Mouse (Mus musculus): ENCODE measurements around the gene Atg2a.
"Not testable (repeated sequence)": the region's sequence is repeated elsewhere in the genome, so short reads cannot be mapped to it uniquely, and the experiment has no call there.

Gene Atg2a

GRCm38 (mm10) chr19:6296551-6297210, 55.2 kb downstream of the Atg2a start:
- DNase-seq (ENCODE audit: low spot score in 2 of 2) = no peak

- DNase-seq (ENCODE audit: low spot score in 2 of 2) = no peak
Measured at GRCm38 (mm10) chr19:6297641-6298040, 56.2 kb downstream of the Atg2a start.

- DNase-seq (ENCODE audit: low spot score in 2 of 2) = no peak
Measured at GRCm38 (mm10) chr19:6299003-6299402, 57.5 kb downstream of the Atg2a start.

DNA sequence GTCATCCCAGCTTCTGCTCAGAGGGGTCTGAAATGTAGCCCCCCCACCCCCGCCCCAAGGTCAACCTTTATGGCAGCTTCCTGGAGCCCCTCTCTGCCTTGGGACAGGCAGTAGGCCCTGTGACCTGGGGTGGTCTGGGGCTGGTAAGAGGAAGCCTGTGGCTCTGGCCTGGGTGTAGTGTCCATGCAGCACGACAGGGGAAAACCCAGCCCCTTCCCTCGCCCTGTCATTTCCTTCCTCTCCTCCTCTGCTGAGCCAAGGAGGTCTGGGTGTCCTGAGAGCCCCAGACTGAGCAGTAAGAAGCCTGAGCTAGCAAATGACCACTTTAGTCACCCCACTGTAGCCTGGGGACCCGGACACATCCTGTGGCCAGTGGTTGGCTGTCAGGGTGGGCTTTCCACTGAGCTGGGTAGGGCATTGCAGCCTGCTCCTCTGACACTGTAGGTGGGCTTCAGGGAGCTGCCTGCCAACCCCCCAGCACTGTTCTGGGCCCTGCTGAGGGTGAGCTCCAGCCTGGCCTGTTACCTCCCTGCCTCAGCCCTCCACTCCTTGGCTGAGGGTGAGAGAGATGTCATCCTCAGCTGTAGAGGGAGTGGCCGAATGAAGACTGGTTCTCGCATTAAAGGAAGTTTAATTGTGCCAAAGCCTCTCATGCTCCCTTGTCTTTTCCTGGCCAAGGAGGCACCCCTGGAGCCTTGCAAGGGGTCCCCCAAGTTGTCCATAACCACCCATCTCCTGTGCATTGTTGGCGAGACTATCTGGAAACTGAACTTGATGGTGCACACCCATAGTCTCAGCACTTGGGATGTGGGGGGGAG, 58.2 kb downstream of the Atg2a start:
- no peak for DNase-seq (ENCODE audit: low spot score in 2 of 2)

DNA sequence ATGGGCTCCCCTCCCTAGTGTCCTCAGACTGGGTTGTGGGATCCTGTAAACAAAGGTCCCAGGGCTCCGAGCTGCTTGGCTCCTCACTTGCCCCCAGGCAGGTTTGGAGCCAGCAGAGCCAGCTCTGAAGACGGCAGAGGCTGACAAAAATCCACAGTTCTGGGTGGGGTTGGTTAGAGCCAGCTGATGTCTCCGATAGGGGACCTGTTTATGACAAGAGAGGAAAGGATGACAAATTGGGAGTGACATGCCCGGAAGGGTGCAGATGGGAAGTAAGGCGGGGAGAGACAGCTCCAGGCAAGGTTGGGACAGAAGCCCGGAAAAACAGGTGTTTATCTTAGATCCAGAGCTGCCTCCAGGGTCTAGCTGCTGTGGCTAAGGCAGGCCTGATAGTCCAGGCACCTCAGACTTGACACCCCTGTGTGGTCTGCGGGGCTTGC, 59.0 kb downstream of the Atg2a start:
- no peak for DNase-seq (ENCODE audit: low spot score in 2 of 2)

DNA sequence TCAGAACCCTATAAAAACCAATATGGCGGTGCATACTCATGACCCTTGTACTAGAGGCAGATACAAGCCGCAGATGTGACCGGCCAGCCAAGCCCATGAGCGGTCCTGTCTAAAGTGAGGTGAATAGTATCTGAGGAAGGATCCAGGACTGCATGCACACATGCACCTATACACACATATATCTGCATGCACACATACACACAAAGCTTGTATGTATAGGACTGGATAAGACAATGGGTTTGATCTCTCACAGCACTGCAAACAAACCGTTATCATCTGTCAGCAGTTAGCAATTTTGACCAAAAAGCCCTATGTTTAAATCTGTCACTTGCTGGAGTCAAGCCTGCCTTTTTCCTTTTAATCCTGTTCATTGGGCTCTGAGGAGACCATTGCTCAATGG, 60.6 kb downstream of the Atg2a start:
- no peak for DNase-seq (ENCODE audit: low spot score in 2 of 2)

- no peak for DNase-seq (ENCODE audit: low spot score in 2 of 2)
Measured at GRCm38 (mm10) chr19:6302522-6302921, 61.1 kb downstream of the Atg2a start.

DNA sequence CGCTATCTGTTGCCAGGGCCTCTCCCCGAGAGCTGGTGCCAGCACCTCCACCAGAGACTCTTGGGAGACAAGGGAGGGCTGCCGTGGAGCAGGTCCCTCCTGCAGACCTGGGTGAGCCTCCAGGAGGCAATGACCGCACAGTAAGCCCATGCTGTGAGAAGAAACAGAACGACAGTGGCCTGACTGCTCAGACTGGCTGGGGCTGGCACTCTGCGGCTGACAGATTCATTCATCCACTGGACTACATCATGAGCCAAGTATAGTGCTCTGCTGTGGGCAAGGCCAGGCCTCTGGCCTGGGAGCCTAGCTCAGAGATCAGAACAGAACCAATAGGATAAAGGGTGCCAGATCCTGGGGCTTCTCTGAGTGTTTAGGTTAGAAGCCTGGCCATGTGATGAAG, 62.4 kb downstream of the Atg2a start:
- DNase-seq (ENCODE audit: low spot score in 2 of 2) = no peak

DNA sequence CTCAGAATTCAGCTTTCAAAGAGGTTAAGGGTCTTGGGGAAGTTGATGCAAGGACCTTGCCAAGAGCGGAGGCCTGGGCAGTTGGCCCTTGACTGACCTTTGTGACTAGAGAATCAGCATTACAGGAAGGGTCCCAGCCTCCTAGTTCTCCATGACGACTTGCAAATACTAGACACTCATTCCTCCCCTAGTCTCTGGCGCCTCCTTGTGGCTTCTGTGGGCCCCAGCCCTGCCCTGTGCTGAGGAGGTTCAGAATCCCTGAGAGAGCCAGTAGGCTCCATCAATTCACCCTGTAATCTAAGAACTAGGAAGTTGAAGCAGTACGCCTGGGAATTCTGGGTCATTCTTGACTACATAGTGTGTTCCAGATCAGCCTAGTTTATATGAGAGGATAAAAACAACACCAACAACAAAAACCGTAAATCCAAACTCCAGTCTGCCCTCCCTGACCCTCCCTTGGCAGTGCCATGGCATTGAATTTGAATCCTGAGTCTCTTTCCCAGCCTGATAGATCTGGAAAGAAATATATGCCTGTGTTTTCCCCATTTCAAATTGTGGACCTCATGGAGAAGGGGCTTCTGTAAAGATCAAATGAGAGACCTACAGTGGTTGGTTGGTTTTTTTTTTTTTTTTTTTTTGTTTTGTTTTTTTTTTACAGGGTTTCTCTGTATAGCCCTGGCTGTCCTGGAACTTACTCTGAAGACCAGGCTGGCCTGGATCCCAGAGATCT, 63.5 kb downstream of the Atg2a start:
- DNase-seq (ENCODE audit: low spot score in 2 of 2) = peak; percentile 52 to 70

GRCm38 (mm10) chr19:6305517-6306115, 64.1 kb downstream of the Atg2a start:
- DNase-seq (ENCODE audit: low spot score in 2 of 2) = no peak

- peak in 1 of 2 experiments; percentile 25 for DNase-seq (ENCODE audit: low spot score in 2 of 2)
Measured at GRCm38 (mm10) chr19:6306137-6306551, 64.7 kb downstream of the Atg2a start, which contains the start of gene Cdc42bpg. Gene Cdc42bpg (plus strand): TSS chr19:6306456.

- no peak for DNase-seq (ENCODE audit: low spot score in 2 of 2)
Measured at GRCm38 (mm10) chr19:6306586-6306985, 65.1 kb downstream of the Atg2a start.

DNA sequence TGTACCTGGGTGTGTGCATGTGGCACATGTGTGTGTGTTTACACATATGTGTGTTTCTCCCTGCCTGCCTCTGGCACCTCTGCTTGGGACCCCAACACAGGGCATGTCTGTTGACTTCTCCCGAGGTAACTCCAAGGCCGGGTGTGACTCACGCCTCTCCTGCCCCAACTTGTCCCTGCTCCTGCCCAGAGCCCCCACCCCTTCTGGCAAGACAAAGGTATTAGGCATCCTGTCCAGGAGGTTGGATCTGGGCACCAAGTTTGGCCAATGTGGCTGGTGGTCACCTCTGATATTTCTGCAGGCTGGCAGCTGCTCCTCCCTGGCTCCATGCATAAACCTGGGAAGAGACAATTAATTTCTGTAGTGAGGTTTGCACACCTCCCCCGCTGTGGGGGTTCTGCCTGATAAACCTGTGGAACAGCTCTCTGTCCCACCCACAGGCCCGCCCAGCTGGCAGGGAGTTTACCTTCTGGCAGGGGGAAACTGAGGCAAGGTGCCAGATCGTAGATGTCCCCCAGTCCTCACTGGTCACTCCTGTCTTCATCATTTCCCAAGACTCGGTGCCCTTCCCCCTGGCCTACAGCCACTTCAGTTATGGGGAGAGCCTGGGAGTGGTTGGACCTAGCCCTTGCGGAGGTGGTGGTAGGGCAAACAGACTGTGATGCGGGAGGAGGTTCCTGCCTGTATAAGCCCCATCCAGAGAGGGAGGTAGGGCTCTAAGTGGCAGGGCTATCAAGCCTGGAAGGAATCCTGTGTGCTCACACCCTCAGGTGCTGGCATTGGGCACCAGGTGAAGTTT, 66.5 kb downstream of the Atg2a start:
- no peak for DNase-seq (ENCODE audit: low spot score in 2 of 2)

GRCm38 (mm10) chr19:6310181-6310580, 68.7 kb downstream of the Atg2a start:
- no peak for DNase-seq (ENCODE audit: low spot score in 2 of 2)

- DNase-seq (ENCODE audit: low spot score in 2 of 2) = not testable (repeated sequence)
Measured at GRCm38 (mm10) chr19:6311783-6312182, 70.3 kb downstream of the Atg2a start.

All from frontal cortex, postnatal 25 days (tissue).